Mouse (Mus musculus) megakaryocyte, adult 5-6 weeks (primary cell): ENCODE results near the gene Tbc1d8. TPM values are rescaled to one million over a fixed set of nuclear protein-coding genes. Genes with fewer than 3 reads are reported as not detected.
A peak's percentile ranks its signal among the peaks of the same experiment; 100 is the strongest.

Experiments used
- ATAC-seq: 2 replicates; pipeline ENCODE4 v1.8.0; 2016; ENCODE audit warnings: mild to moderate bottlenecking, inconsistent platforms; ENCODE audit not compliant: poor library complexity, severe bottlenecking
- total RNA-seq, 2 experiments: library from RNA; stranded (forward) in 1 of 2; stranded (reverse) in 1 of 2; fragments of 153-499, 151-499 nt in 1 of 2; fragments of 221-1000, 200-1000 nt in 1 of 2; gene quantifications; 2 replicates each; pipeline versions ENCODE4 v1.2.3 to v1.2.4; 2015 to 2017

Gene Tbc1d8
- total RNA-seq (2015) = 60.6 and 61.8 TPM in 2 replicates
- 35.5 and 46.5 TPM in 2 replicates for total RNA-seq (2017)

DNA sequence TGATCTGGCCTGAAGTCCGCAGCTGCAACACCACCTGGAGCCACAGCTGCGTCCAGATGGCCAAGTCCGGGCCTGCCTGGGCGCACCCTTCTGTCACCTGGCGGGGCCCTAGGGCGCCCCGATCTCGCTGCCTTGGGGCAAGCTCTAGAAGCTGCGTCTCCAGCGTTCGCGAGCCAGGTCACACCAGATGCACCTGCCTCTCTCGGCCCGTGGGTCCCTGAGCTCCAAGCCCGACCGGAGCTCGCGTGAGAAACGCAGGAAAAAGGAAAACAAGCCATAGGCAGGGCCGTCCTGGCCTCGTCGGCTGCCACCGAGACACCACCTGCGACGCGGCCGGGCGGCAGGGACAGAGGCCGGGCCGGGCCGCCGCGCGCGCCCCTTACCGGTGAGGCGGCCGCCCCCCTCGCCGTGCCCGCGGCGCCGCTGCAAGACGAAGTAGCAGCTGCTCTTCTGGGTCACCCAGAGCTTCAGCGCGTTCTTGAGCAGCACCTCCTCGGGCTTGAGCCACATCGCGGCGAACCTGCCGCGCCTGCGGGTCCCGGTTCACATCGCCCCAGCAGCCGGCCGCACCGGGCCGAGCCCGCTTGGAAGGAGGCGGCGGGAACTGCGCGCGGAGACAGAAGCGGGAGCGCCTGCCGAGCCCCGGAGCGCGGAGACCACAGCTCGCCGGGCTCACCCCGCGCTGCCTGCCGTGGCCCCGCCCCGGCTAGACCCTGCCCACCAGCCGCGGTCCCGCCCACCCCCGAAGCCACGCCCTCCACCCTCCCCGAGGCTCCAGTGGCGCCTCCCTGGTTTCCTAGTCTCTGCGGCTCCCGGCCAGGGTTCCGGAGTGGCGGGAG lies at the start of gene Tbc1d8:
Gene Tbc1d8, minus strand, starts transcription at position 699 of the 839 bp plus-strand sequence.
- ATAC-seq = peak; percentile 79

- no peak for ATAC-seq
Measured at GRCm38 (mm10) chr1:39528319-39528718, 49.8 kb upstream of the Tbc1d8 start.

- peak; percentile 70 for ATAC-seq
Measured at GRCm38 (mm10) chr1:39527432-39527831, 48.9 kb upstream of the Tbc1d8 start.

GRCm38 (mm10) chr1:39526371-39527167 lies 48.0 kb upstream of the Tbc1d8 start:
- no peak for ATAC-seq

DNA sequence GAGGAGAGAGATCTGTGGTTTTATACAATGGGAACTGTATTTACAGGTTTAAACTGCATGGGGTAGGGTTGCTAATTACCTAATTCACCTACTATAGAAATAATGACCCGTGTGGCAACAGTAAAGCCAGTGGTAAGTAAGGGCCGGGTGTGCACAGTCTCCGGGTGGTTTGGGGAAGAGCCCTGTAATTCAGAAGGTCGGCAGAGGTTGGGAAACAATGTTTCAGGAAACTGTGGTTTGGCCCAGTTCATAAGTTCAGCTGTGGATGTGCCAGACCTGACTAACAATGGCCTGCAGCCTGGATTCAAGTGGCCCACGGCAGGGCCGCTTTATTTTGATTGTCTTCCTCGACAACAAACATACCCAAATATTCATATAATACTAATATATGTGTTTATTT lies 47.2 kb upstream of the Tbc1d8 start:
- ATAC-seq = peak; percentile 90

GRCm38 (mm10) chr1:39522519-39522918 lies 44.0 kb upstream of the Tbc1d8 start:
- peak; percentile 48; the same call in 1 of the 2 replicates for ATAC-seq

GRCm38 (mm10) chr1:39521326-39521725 lies 42.8 kb upstream of the Tbc1d8 start:
- no peak for ATAC-seq

DNA sequence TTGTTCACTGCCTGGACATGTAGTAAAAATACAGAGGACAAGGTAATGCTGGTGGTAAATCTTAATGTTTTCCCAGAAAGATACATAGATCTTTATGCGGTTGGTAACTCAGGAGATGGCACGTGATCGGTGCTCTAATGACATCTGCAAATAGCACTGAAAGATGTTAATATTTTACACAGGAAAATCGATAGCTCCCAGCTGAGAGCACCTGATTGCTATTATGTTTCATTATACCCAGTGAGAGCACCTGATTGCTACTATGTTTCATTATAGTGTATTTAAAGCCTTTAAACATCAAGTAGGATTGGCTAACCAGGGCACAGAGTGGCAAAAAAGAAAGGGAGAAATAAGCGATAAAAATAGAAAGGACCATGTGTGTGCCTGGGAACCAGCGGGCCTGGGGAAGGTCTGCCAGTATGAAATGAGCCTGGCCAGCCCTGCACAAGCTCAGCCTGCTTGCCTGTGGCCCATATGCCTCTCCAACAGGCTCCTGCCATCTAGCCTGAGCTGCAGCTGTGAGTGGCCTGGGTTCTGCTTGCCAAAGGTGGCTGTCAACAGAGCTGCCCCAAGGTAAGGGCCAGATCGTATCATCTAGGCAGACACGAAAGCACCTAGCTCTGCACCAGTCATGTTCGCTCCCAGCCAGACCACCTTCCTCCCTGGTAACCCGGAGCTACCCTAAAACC lies 36.9 kb upstream of the Tbc1d8 start:
- no peak for ATAC-seq

- ATAC-seq = no peak
Measured at GRCm38 (mm10) chr1:39512183-39512582, 33.6 kb upstream of the Tbc1d8 start.

- ATAC-seq = no peak
Measured at GRCm38 (mm10) chr1:39511775-39512174, 33.2 kb upstream of the Tbc1d8 start.

DNA sequence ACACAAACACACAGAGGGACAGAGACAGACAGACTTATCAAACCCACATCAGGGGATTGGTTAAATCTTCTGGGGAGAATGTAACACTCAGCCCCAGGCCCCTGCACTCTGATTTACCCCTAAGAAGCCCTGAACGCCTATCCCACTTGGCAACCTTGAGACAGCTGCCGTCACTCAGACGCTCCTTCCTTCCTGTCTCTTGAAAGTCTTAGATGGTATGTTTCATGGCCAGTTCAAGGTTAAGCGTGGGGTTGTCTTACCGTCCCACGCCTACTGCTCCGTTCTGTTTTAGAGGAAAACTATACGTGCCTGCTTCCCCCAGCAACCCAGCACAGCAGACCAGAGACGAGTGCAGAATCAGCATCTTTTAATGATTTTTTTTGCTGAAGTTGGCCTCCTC lies 27.0 kb upstream of the Tbc1d8 start:
- no peak for ATAC-seq

DNA sequence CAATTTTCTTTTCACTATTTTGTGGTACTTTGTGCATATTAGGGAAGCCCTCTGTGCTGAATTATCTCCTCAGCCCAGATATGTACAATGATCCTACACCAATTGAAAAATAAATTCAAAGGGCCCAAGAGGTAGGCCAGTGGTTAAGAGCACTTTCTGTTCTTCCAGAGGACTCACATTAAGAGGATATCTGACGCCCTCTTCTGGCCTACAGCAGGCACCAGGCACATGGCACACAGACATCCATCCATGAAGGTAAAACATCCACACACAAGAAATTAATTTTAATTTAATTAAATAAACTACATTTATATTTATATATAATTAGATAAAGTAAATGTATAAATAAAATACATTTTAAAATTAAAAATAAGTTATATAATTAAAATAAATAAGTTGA lies 25.7 kb upstream of the Tbc1d8 start:
- peak; percentile 54 for ATAC-seq

DNA sequence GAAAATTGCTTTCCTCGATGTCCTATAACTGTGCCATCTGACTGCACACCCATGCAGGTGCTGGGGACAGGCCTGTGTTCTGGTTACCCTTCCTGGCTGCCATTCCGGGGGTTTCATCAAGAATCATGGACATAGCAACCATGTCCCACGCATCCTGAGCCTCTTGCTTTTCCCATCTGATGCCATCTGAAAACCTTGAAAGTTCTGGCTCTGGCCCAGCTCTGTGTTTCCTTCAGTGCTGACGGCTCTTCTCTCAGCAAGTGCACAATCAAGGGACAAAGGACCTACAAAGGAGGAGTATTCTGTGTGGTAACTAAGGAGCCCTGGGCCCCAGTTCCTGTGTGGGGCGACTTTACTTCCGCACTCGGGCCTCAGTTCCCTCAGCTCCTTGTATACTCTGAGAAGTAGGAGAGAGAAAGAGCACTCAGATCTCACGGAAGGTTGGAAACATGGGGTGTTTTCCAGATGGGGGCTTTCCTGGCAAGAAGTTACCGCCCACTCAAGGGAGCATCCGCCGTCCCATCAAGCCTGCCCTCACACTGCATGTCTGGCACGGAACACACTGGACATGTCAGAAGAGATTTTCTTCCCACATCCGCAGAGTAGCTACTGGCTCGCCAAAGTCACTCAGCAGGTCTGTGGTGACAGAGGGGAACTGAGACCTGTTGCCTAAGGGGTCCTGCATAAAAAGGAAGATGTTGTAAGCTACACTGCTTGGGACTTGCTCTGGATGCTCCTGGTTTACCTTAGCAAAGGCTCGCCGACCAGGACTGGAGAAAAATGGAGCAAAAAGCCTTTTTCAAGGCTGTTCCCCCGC lies 24.5 kb upstream of the Tbc1d8 start:
- ATAC-seq = peak; percentile 89

GRCm38 (mm10) chr1:39499485-39499941 lies 21.0 kb upstream of the Tbc1d8 start:
- ATAC-seq = no peak

DNA sequence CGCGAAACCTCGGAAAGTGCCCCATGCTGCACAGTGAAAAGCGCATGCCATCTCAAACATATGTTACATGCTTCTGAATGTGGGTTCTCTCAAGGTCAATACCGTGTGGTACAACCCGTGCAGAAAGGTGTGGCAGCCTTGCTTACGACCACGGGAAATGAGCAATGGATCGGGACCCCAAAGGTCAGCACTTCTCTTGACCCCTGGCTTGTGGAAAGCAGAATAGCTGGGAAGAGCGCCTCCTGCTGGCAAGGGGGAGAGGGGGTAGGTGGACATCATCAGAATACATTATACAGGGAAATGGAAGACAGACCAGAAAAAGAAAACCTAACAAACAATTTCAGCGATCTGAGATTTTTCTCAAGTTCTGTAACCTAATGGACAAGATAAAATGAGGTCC lies 19.2 kb upstream of the Tbc1d8 start:
- no peak for ATAC-seq

DNA sequence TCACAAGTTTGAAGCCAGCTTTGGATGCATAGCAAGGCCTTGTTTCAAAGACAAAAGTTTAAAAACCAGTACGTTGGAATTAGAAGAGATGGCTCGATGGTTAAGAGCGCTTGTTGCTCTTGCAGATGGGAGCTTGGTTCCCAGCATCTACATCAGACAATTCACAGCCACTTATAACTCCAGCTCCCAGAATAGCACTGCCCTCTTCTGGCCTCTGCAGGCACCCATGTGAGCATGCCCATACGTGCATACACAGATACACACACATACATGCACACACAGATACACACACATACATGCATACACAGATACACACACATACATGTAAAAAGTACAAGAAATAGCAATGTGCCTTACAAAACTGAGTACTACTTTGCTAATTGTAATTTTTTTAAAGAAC lies 18.4 kb upstream of the Tbc1d8 start:
- ATAC-seq = no peak

- ATAC-seq = peak; percentile 70
Measured at GRCm38 (mm10) chr1:39493664-39494063, 15.1 kb upstream of the Tbc1d8 start.

DNA sequence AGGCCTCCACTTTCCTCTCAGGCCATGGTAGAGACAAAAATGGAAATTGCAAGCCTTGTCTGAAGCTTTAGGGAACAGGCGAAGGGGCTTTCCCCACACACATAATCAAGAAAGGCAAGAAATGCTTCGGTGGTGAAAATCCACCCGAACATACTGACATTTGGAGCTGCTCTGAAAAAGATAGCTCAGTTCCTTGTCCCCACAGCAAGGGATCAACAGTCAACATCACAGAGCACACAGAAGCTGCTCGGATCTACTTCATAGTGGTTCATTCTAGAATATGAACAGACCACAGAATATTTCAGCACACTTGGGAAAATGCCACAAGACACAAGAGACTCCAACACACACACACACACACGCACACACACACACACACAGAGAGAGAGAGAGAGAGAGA lies 14.6 kb upstream of the Tbc1d8 start:
- ATAC-seq = 0 out of 2 replicates have a peak, but pooled peaks have one; percentile 15

DNA sequence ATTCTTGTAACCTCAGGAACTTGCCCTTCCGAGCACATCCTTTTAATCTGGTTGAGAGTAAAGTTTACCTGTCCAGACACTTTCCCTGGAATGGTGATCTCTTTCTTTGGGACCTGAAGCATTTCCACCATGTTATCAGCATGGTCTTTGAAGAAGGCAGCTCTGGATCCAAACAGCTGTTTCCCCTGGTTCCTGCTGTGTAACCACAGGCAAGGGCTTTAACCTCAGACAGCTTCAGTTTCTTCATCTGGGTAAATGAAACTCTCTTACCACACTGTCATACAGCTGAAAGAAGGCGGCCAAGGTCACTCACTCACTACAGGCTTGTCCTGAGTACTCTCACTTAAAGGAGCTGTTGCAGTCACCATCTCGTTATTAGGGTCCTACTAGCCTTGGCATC lies 8.8 kb upstream of the Tbc1d8 start:
- ATAC-seq = peak; percentile 80

DNA sequence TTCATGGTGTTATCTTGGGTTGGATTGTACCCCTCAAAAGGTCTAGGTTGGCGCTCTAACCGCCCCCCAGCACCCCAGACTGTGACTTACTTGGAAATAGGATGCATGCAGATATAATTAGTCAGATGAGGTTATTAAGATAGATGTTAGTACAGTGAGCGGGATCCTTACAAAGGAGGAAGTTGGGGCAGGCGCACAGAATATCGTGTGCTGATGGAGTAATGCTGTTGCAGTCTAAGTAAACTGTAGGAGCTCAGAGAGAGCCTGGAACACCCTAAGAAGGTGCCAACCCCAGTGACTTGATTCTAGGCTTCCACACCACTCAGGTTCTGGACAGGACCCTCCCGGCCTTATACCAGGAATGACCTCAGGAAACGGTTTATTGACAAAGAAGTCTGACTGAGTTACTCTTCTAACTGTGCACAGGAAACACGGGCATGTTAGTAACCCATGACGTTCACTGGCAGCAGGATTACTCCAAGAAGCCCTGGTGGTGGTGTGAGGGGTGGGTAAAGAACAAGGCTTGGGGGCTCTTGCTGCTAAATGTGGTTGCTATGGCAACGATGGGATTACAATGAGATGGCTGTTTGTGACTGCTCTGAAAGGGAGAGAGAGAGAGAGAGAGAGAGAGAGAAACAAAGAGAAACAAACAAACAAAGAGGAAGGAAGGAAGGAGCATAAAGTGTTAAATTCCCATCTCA lies 3.7 kb upstream of the Tbc1d8 start:
- peak; percentile 69 for ATAC-seq
